Mouse (Mus musculus) spleen, postnatal 36 days (tissue): ENCODE measurements around the gene Mtcl1.

ENCODE experiments used
- DNase-seq, 2 experiments: peaks; one replicate each; pipeline ENCODE4 v3.0.0; 2022; ENCODE audit warnings: low spot score in 2 of 2, mixed read lengths in 1 of 2

The Mtcl1 gene

GRCm38 (mm10) chr17:66408400-66408799 lies 41.1 kb downstream of the Mtcl1 start:
- no peak for DNase-seq

DNA sequence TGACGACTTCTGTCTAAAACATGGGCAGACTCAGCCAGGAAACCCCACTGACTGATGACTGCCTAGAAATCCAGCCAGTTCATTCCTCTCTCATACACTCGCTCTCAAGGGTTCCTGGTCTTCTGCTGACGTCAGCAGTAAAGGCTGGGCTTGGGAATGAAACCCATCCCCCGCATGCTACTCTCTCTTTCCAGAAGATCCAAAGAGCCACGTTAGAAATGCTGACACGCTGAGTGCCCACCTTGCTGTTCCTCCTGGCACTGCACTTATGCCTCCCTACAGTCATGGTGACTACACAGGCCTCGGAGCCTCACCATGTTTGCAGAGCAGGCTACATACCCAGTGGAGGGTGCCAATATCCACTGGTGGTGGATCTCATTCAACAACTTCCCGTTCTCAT lies 41.7 kb downstream of the Mtcl1 start:
- DNase-seq: no peak

DNA sequence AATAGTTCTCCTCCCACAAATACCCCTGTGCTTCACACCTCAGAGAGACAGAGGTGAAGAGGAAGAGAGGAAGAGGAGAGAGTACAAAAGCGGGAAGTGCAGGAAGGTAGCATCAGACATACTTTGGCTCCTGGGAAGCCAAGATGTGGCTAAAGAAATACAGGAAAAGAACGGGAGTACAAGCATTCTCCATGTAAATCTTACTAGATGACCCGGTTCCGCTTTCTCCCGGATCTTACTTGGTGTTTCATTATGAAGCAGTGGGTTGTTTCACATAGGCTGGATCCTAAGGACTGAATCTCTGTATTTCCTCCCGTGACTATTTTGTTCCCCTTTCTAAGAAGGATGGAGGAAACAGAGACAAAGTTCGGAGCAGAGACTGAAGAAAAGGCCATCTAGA lies 43.9 kb downstream of the Mtcl1 start:
- DNase-seq: no peak

- no peak for DNase-seq
These were observed 44.5 kb downstream of the Mtcl1 start for GRCm38 (mm10) chr17:66404883-66405590.

DNA sequence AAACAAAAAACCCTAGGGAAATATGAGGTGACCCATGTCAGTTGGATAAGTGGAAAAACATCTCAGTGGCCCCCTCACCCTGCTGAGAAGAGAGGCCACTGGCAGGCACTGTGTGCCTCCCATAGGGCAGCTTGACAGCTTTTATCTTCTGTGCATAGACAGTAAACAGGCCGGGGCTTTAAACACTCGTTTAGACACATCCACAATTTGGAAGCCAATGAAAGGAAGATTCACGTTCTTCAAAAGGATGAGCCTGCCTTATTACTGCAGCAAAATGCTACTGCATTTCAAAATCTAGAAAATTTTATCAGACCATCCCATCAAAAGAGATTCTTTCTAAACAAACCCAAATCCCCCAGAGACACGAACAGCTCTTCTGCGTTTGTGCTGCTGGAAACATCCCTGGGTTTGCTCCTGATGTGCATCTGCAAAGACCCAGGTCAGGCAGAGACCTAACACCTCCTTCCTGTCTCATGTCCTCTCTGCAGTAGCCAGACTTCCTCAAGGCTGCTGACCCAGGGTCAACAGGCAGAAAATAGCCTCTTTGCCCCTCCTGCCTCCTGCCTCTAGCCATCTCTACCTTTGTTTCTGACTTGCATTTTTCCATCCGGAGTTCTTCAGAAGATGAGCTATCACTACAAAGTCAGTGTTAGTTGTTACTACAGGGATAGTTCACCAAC lies 46.6 kb downstream of the Mtcl1 start:
- no peak for DNase-seq

GRCm38 (mm10) chr17:66401596-66402265 lies 47.8 kb downstream of the Mtcl1 start:
- DNase-seq: no peak

GRCm38 (mm10) chr17:66399780-66400179 lies 49.8 kb downstream of the Mtcl1 start:
- DNase-seq: no peak

DNA sequence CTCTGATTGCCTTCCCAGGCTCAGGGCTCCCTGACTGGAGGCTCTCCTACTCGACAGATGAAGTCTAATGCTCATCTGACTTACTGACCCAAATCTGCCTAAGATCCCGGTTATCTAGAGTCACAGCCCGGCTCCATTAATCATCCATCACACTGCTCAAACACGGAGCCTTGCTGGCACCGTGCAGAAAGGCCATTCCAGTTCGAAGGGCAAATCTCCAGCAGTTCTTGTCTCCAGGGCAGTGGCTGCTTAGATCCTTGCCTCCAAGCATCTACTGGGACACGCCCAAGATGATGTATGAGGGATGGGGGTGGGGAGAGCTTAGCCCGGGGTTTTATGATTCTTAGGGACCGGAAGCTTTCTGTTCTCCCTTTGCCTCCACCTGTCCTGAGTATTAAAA lies 55.0 kb downstream of the Mtcl1 start:
- no peak for DNase-seq

GRCm38 (mm10) chr17:66388307-66388706 lies 61.2 kb downstream of the Mtcl1 start:
- no peak for DNase-seq

GRCm38 (mm10) chr17:66381338-66381737 lies 68.2 kb downstream of the Mtcl1 start:
- DNase-seq: no peak

DNA sequence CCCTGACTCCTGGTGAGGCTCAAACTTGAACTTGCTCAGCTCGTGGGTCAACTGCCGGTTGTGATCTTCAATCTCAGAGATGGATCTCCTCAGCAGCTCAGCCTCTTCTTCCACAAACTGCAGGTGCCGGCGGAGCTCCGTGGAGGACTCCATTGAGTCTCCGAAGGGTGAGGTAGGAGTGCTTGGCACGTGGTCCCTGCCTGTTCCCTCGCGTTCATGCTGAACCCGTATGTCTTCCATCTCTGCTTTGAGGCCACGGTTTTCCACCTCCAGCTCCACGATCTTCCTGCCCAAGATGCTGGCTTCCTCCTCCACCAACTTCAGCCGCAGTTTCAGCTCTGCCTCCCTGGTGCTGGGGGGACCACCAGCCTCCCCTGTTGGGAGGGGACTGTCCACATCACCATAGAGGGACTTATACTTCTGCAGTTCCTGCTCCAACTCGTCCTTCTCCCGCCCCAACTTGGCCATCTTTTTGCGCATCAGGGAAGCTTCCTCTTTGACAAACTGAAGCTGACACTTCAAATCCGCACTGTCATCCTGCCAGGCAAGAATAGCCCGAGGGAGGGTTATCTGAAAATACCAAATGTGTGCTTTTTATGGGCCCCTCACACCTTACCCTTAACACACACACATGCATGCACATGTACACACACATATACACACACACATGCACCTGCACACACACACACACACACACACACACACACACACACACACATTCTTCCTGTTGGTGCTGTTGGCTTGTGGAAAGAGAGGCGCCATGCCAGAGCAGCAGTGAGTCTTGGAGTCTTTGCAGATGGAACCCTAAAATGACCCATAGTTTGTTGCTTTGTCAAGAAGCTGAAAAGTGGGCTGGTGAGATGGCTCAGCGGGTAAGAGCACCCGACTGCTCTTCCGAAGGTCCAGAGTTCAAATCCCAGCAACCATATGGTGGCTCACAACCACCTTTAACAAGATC lies 69.4 kb downstream of the Mtcl1 start:
- DNase-seq: no peak

- no peak for DNase-seq
These were observed 70.2 kb downstream of the Mtcl1 start for GRCm38 (mm10) chr17:66379308-66379707.

DNA sequence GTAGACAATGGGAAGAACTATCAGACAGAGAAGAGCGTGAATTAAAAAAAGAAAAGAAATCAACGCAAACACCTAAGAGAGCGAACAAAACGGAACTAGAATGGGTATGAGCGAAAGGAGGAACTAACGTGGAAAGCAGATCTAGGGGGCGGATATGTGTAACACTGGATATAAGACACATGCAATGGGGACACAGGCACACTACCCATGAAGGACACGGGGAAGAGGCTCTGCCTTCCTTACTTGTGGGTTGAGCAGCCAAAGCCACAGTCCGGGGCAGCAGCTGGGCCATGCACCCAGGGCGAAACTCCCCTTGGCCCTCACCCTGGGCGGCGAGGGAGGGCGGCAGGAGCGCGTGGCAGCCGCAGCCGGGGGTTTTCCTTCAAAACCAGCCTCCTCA lies 71.4 kb downstream of the Mtcl1 start:
- no peak for DNase-seq

- DNase-seq: no peak
These were observed 74.8 kb downstream of the Mtcl1 start for GRCm38 (mm10) chr17:66374633-66375272.

DNA sequence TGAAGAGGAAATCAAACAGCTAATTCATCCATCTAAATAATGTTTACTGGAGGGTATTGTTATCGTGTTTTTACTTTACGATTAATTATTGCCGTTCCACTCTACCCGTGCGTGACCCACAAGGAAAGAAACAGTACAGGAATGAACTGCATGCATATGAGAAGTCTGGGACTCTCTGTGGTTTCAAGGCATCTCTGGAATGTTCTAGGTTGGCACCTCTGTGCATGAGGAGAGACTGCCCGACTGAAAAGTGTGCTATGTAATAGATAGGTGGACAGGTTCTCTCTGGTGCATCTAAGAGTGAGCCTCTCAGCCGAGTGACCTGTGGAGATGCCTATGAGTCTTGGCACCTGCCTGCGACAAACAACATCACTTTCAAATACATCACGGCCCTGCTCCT lies 78.7 kb downstream of the Mtcl1 start:
- DNase-seq: no peak

- no peak for DNase-seq
These were observed 79.8 kb downstream of the Mtcl1 start for GRCm38 (mm10) chr17:66369777-66370176.

GRCm38 (mm10) chr17:66368127-66368526 lies 81.4 kb downstream of the Mtcl1 start:
- DNase-seq: no peak

DNA sequence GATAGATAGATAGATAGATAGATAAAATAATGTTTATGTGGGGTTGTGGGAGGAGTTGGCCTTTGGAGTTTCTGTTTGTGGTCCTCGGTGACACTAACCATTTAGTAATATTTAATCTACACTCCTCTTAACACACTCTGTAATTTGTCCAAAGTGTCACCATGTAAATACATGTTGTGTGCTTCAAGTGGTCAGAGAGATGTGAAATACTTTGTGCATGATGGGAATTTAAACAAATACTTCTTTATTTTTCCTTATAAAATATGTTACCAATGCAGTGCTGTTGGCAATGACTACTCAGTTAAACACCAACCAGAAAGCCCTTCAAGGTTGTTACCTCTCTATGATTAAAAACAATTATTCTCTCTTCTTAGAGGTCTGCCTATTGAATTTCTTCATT lies 83.9 kb downstream of the Mtcl1 start:
- DNase-seq: no peak

GRCm38 (mm10) chr17:66365293-66365642 lies 84.3 kb downstream of the Mtcl1 start:
- DNase-seq: no peak

- DNase-seq: no peak
These were observed 84.8 kb downstream of the Mtcl1 start for GRCm38 (mm10) chr17:66364525-66365292.
